Mouse (Mus musculus): Measurements from ENCODE around the gene Pdzd4.
A peak's percentile ranks its signal among the peaks of the same experiment; 100 is the strongest.

GRCm38 (mm10) chrX:73867852-73868251, 43.1 kb upstream of the Pdzd4 start:
- TF ChIP-seq CTCF (IDR thresholded peaks at IDR 0.05; ENCODE audit: low read depth) (no peak), EP300 (IDR thresholded peaks at IDR 0.05; ENCODE audit: low read depth) (peak; percentile 62)
